14 mouse cellular contexts compared by ENCODE assay signal in genomic region chr2:133305936-133306335, GRCm38 (mm10).
DNase-seq lines count a peak whose midpoint lies in the region; ATAC-seq and TF ChIP-seq lines count a peak whose summit lies in the region.
"Had no signal": no experiment of that assay in that cellular context is flagged by ENCODE, and none has a peak within 500 bp of the region (broad histone marks: within the 10 kb centered on the region; RNA-seq: fewer than 3 reads in every experiment).

No protein-coding gene starts in this region.

- no peaks in the 10 kb centered on the region for H3K4me1 ChIP-seq in lung, postnatal 0 days (ENCODE audit: insufficient read depth, low read depth, low read length)
- H3K4me1 ChIP-seq in kidney, embryonic 14.5 days (ENCODE audit: control insufficient read depth, insufficient read depth, low read length), result no peaks in the 10 kb centered on the region
- no peaks in the 10 kb centered on the region for H3K4me1 ChIP-seq in embryonic facial prominence, embryonic 10.5 days
- H3K4me1 ChIP-seq: hindbrain, embryonic 13.5 days; liver, embryonic 15.5 days had no signal

- H3K36me3 ChIP-seq in lung, postnatal 0 days (ENCODE audit: insufficient read depth, low read length), result no peaks in the 10 kb centered on the region
- no peaks in the 10 kb centered on the region for H3K36me3 ChIP-seq in kidney, embryonic 14.5 days (ENCODE audit: control insufficient read depth, insufficient read depth, low read length)
- H3K36me3 ChIP-seq in embryonic facial prominence, embryonic 10.5 days (replicated peaks), result no peaks in the 10 kb centered on the region
- H3K36me3 ChIP-seq: hindbrain, embryonic 13.5 days; liver, embryonic 15.5 days had no signal

- intact Hi-C loops in gastrocnemius, postnatal 14 days (cut with DNase I; ENCODE audit: low total_unique reads), result no loop called here
- intact Hi-C loops in heart, postnatal 10 days (cut with DNase I), result no loop called here

- H3K27ac ChIP-seq in lung, postnatal 0 days (ENCODE audit: low read length), result no peak overlapping the region
- no peak overlapping the region for H3K27ac ChIP-seq in kidney, embryonic 14.5 days (ENCODE audit: low read depth, low read length)
- H3K27ac ChIP-seq in embryonic facial prominence, embryonic 10.5 days (replicated peaks), result no peak overlapping the region
- H3K27ac ChIP-seq: hindbrain, embryonic 13.5 days; liver, embryonic 15.5 days had no signal

- H3K27me3 ChIP-seq in lung, postnatal 0 days (replicated peaks; ENCODE audit: insufficient read depth, low read length), result no peaks in the 10 kb centered on the region
- H3K27me3 ChIP-seq in kidney, embryonic 14.5 days (ENCODE audit: control insufficient read depth, insufficient read depth, low read length), result no peaks in the 10 kb centered on the region
- no peaks in the 10 kb centered on the region for H3K27me3 ChIP-seq in embryonic facial prominence, embryonic 10.5 days (replicated peaks; ENCODE audit: low read depth, poor library complexity, severe bottlenecking)
- H3K27me3 ChIP-seq: hindbrain, embryonic 13.5 days; liver, embryonic 15.5 days had no signal

- no peak overlapping the region for H3K4me2 ChIP-seq in lung, postnatal 0 days (replicated peaks; ENCODE audit: low read depth, low read length)
- H3K4me2 ChIP-seq in kidney, embryonic 14.5 days (replicated peaks; ENCODE audit: low read depth, low read length), result no peak overlapping the region
- H3K4me2 ChIP-seq: hindbrain, embryonic 13.5 days; liver, embryonic 15.5 days had no signal

- 46% methylated on average over 3 of the region's 3 CpGs for WGBS in lung, postnatal 0 days
- WGBS in kidney, embryonic 14.5 days, result 77% methylated on average over 3 of the region's 3 CpGs
- 78% methylated on average over 3 of the region's 3 CpGs for WGBS in embryonic facial prominence, embryonic 10.5 days

- no peak overlapping the region for H3K4me3 ChIP-seq in lung, postnatal 0 days (ENCODE audit: low read depth, low read length)
- no peak overlapping the region for H3K4me3 ChIP-seq in kidney, embryonic 14.5 days (ENCODE audit: low read length)
- no peak overlapping the region for H3K4me3 ChIP-seq in embryonic facial prominence, embryonic 10.5 days
- H3K4me3 ChIP-seq: erythroblast, embryonic 14.5 days; hindbrain, embryonic 13.5 days; liver, embryonic 15.5 days had no signal

- ATAC-seq in lung, postnatal 0 days, result no peak
- ATAC-seq in kidney, embryonic 14.5 days (ENCODE audit: low FRiP score, low TSS enrichment), result no peak

- peak; percentile 2 for DNase-seq in gastrocnemius, adult 18-20 months (ENCODE audit: low spot score)
- DNase-seq in gastrocnemius, postnatal 14 days, result no peak
- DNase-seq in lung, adult 18-20 months, result peak; percentile 1 to 6
- no peak for DNase-seq in lung, postnatal 0 days (ENCODE audit: low spot score)
- DNase-seq in heart, postnatal 10 days, result peak; percentile 45 to 47
- peak; percentile 1 for DNase-seq in right cerebral cortex, adult 18-20 months
- DNase-seq in embryonic facial prominence, embryonic 10.5 days (ENCODE audit: low spot score), result no peak
- DNase-seq: cerebellum, adult 8-10 months; kidney, postnatal 36 days; thymus, postnatal 4 days had no signal

- TF ChIP-seq CTCF in lung, postnatal 0 days (IDR thresholded peaks at IDR 0.05), result no peak

- no peak for TF ChIP-seq EP300 in lung, postnatal 0 days (IDR thresholded peaks at IDR 0.05)

- H3K9me3 ChIP-seq in lung, postnatal 0 days (ENCODE audit: low read length), result no peaks in the 10 kb centered on the region
- no peaks in the 10 kb centered on the region for H3K9me3 ChIP-seq in kidney, embryonic 14.5 days (ENCODE audit: control insufficient read depth, low read length)
- H3K9me3 ChIP-seq in embryonic facial prominence, embryonic 10.5 days, result no peaks in the 10 kb centered on the region
- H3K9me3 ChIP-seq: hindbrain, embryonic 13.5 days; liver, embryonic 15.5 days had no signal

- no peak overlapping the region for H3K9ac ChIP-seq in lung, postnatal 0 days (replicated peaks; ENCODE audit: low read depth)
- H3K9ac ChIP-seq in kidney, embryonic 14.5 days (ENCODE audit: low read depth, low read length), result no peak overlapping the region
- H3K9ac ChIP-seq: hindbrain, embryonic 13.5 days; liver, embryonic 15.5 days had no signal

Comparison
In these comparisons a context has a peak if more than half of its experiments do, and no peak if none do; other contexts are left out.
1. DNase-seq: peak in gastrocnemius, adult 18-20 months (single experiment), lung, adult 18-20 months (2 of 2), heart, postnatal 10 days (2 of 2) and right cerebral cortex, adult 18-20 months (single experiment); none in gastrocnemius, postnatal 14 days (single experiment), lung, postnatal 0 days (single experiment) and embryonic facial prominence, embryonic 10.5 days (single experiment).